Mouse (Mus musculus) lung, postnatal 0 days (tissue): ENCODE measurements around the gene Phactr1. TPM values are rescaled to one million over a fixed set of nuclear protein-coding genes. Genes with fewer than 3 reads are reported as not detected.

Source experiments
- ATAC-seq: fragments of 200-750 bp; cut with Nextera tagmentation; 2 replicates; pipeline ENCODE4 v1.8.0; 2017; ENCODE audit warnings: moderate library complexity
- DNase-seq: peaks from one replicate; pipeline ENCODE4 v3.0.0-alpha.2; 2016; ENCODE audit warnings: low spot score
- H3K27ac ChIP-seq: fragments of 300-500 bp; sonication (generic); 2 replicates; pipeline ENCODE4 v1.5.1; 2014; ENCODE audit warnings: antibody characterized with exemption, mild to moderate bottlenecking, low read length, mixed read lengths
- H3K27me3 ChIP-seq: fragments of 300-500 bp; sonication (generic); replicated peaks from 2 replicates; pipeline ENCODE4 v1.6.1; 2014; ENCODE audit warnings: low read length, mixed read lengths; ENCODE audit not compliant: insufficient read depth
- H3K36me3 ChIP-seq: fragments of 300-500 bp; sonication (generic); 2 replicates; pipeline ENCODE4 v1.6.1; 2014; ENCODE audit warnings: low read length, mixed read lengths; ENCODE audit not compliant: insufficient read depth
- H3K4me1 ChIP-seq: fragments of 300-500 bp; sonication (generic); 2 replicates; pipeline ENCODE4 v1.6.1; 2014; ENCODE audit warnings: antibody characterized with exemption, low read depth, low read length, mixed read lengths; ENCODE audit not compliant: insufficient read depth
- H3K4me2 ChIP-seq: fragments of 300-500 bp; sonication (generic); replicated peaks from 2 replicates; pipeline ENCODE4 v1.6.1; 2014; ENCODE audit warnings: low read depth, mild to moderate bottlenecking, low read length, moderate library complexity, mixed read lengths
- H3K4me3 ChIP-seq: fragments of 300-500 bp; sonication (generic); 2 replicates; pipeline ENCODE4 v1.5.1; 2014; ENCODE audit warnings: low read depth, low read length
- H3K9ac ChIP-seq: fragments of 300-500 bp; sonication (generic); replicated peaks from 2 replicates; pipeline ENCODE4 v1.6.1; 2014; ENCODE audit warnings: low read depth, mild to moderate bottlenecking
- H3K9me3 ChIP-seq: fragments of 300-500 bp; sonication (generic); 2 replicates; pipeline ENCODE4 v1.6.1; 2016; ENCODE audit warnings: low read length, mixed read lengths
- CTCF ChIP-seq: IDR thresholded peaks from 2 replicates; pipeline ENCODE4 v1.5.1; 2016; ENCODE audit warnings: antibody characterized with exemption, mild to moderate bottlenecking
- EP300 ChIP-seq: IDR thresholded peaks from 2 replicates; pipeline ENCODE4 v1.6.1; 2016; ENCODE audit warnings: antibody characterized with exemption, mild to moderate bottlenecking, control low read depth
- WGBS: fragments of 180-500 bp; shearing (Covaris S2); extraction: QIAGEN DNeasy Blood & Tissue Kit; methylation state at CpG from one replicate; pipeline ENCODE4 v1.1.7; 2014; 5-methylcytosine and 5-hydroxymethylcytosine counted together
- polyA plus RNA-seq: library from polyadenylated mRNA; unstranded; fragments of >200 nt; fragmentation: Nextera tagmentation; extraction: Ambion mirVana; gene quantifications from 2 replicates; pipeline ENCODE4 v1.2.1, GENCODE M21; 2015

The Phactr1 gene
- polyA plus RNA-seq, 1 experiment from 2014 or later = 31.4 TPM

DNA sequence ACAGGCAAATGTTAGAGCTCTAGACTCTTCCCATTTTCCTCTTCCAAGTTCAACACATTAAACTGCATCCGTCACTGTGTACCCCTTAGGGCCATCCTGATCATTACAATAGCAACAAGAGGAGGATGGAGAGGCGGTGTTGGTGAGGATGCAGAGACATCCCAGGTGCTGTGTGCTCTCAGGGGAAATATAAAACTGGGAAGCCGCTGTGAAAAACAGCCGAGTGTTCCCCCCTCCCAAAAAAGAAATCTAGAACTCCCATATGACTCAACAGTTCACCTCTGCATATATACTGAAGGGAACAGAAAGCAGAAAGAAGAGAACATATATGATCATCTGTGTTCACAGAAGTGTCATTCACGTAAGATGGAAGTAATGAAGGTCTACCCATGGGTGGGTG lies 342.6 kb downstream of the Phactr1 start:
- Histone ChIP-seq H3K4me3 (no peak overlapping the region), H3K4me2 (no peak overlapping the region), H3K36me3 (no peaks in the 10 kb centered on the region), H3K27ac (no peak overlapping the region), H3K9ac (no peak overlapping the region), H3K4me1 (no peaks in the 10 kb centered on the region), H3K27me3 (no peaks in the 10 kb centered on the region), H3K9me3 (no peaks in the 10 kb centered on the region)
- no peak for DNase-seq
- WGBS = 90% methylated on average over 5 of the region's 5 CpGs
- TF ChIP-seq EP300 = no peak
- no peak for TF ChIP-seq CTCF
- no peak for ATAC-seq

DNA sequence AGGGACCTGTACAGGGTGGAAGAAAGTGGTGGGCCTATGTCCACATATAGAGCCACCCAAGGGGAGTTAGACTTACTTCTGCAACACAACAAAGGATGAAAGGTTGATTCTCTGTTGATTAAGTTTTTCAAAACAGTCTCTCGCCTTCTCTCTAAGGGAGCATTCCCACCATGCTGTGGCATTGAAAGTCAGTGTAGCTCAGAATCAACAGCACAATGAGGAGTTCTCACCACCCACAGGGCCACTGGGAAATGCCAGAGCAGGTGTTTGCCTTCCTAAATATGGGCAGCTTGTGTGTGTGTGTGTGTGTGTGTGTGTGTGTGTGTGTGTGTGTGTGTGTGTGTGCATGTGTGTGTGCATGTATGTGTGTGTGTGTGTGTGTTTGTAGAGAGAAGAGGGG lies 347.1 kb downstream of the Phactr1 start:
- no peaks in the 10 kb centered on the region for H3K4me1 ChIP-seq
- TF ChIP-seq EP300 = no peak
- 93% methylated on average over 1 of the region's 1 CpGs for WGBS
- H3K4me2 ChIP-seq = no peak overlapping the region
- DNase-seq (no peak), ATAC-seq (no peak)
- no peak overlapping the region for H3K4me3 ChIP-seq
- H3K36me3 ChIP-seq = no peaks in the 10 kb centered on the region
- H3K9ac ChIP-seq = no peak overlapping the region
- H3K9me3 ChIP-seq = no peaks in the 10 kb centered on the region
- no peaks in the 10 kb centered on the region for H3K27me3 ChIP-seq
- no peak overlapping the region for H3K27ac ChIP-seq

DNA sequence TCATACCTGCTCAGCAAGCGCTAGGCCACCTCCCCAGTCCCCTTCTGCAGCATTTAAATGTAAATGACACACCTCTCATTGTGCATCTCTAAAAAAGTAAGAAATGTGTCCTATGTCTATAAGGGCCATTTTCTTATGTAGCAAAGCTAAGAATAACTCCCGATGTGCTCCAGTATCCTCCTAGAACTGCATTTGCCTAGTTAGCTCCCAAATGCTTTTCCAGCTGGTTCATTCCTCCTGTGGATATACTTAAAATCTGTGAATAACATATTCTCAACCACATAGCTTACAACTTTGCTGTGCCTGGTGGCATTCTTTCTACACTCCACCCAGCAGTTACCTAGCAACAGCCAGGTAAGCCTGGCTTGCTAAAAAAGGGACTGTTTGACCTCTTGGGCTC lies 349.8 kb downstream of the Phactr1 start:
- TF ChIP-seq EP300 (no peak), CTCF (no peak)
- DNase-seq = no peak
- no peak overlapping the region for H3K4me3 ChIP-seq
- 82% methylated on average over 2 of the region's 2 CpGs for WGBS
- H3K27me3 ChIP-seq = no peaks in the 10 kb centered on the region
- H3K9me3 ChIP-seq = no peaks in the 10 kb centered on the region
- no peak overlapping the region for H3K4me2 ChIP-seq
- no peaks in the 10 kb centered on the region for H3K4me1 ChIP-seq
- no peak overlapping the region for H3K9ac ChIP-seq
- no peak for ATAC-seq
- H3K36me3 ChIP-seq = no peaks in the 10 kb centered on the region
- no peak overlapping the region for H3K27ac ChIP-seq

DNA sequence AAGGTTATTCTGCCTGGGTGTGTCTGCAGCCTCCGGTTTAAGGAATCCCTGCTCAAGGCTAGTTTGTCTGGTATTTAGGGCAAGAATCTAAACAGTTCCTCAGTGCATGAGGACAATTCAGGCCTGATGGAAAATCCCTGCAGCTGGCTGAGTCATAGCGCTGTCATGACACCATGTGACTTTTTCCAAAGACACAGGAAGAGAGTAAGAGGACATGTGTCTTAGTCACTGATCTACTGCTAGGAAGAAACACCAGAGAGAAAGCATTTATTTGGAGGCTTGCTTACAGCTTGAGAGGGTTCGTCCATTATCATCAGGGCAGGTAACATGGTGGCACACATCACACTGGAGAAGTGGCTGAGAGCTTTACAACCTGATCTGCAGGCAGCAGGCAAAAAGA lies 352.0 kb downstream of the Phactr1 start:
- no peaks in the 10 kb centered on the region for H3K9me3 ChIP-seq
- H3K4me1 ChIP-seq = no peaks in the 10 kb centered on the region
- no peak overlapping the region for H3K27ac ChIP-seq
- DNase-seq (no peak), ATAC-seq (no peak)
- no peaks in the 10 kb centered on the region for H3K27me3 ChIP-seq
- no peak overlapping the region for H3K4me2 ChIP-seq
- no peak overlapping the region for H3K4me3 ChIP-seq
- TF ChIP-seq EP300 (no peak), CTCF (no peak)
- H3K9ac ChIP-seq = no peak overlapping the region
- H3K36me3 ChIP-seq = no peaks in the 10 kb centered on the region
- WGBS = 84% methylated on average over 3 of the region's 3 CpGs

- no peak for ATAC-seq
- no peak overlapping the region for H3K9ac ChIP-seq
- H3K4me3 ChIP-seq = no peak overlapping the region
- WGBS = 70% methylated on average over 6 of the region's 6 CpGs
- no peak overlapping the region for H3K4me2 ChIP-seq
- H3K9me3 ChIP-seq = no peaks in the 10 kb centered on the region
- no peaks in the 10 kb centered on the region for H3K4me1 ChIP-seq
- TF ChIP-seq CTCF = no peak
- TF ChIP-seq EP300 = no peak
- H3K36me3 ChIP-seq = no peaks in the 10 kb centered on the region; the same call in 1 of the 2 replicates
- H3K27ac ChIP-seq = no peak overlapping the region
- H3K27me3 ChIP-seq = no peaks in the 10 kb centered on the region
- DNase-seq = no peak
Measured at GRCm38 (mm10) chr13:43036510-43036909, 356.1 kb downstream of the Phactr1 start.

DNA sequence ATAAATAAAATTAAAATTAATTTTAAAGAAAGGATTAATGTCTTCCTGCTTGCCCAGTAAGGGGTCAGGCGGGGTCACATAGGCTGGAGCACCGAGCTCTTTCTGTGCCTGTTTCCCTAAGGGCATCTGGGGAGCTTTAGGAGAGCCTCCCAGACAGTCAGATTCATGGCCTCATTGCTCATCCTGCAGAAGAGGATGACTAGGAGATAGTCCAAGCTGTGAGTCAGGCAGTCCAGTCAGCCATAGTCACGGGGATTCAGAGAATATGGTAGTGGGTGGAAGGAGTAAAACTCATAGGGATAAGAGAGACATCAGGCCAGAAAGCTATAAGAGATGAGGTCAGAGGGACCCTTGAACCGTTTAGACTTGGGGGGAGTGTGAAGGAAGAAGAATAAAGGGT lies 362.3 kb downstream of the Phactr1 start:
- H3K9ac ChIP-seq = no peak overlapping the region
- TF ChIP-seq CTCF (no peak), EP300 (no peak)
- no peaks in the 10 kb centered on the region; the same call in 1 of the 2 replicates for H3K36me3 ChIP-seq
- no peak overlapping the region for H3K4me2 ChIP-seq
- WGBS = 64% methylated on average over 4 of the region's 4 CpGs
- no peak for ATAC-seq
- no peak for DNase-seq
- no peak overlapping the region for H3K4me3 ChIP-seq
- no peak overlapping the region for H3K27ac ChIP-seq
- no peaks in the 10 kb centered on the region for H3K27me3 ChIP-seq
- no peaks in the 10 kb centered on the region for H3K4me1 ChIP-seq
- no peaks in the 10 kb centered on the region for H3K9me3 ChIP-seq

- TF ChIP-seq CTCF = no peak
- no peak for TF ChIP-seq EP300
- no peak overlapping the region for H3K4me3 ChIP-seq
- ATAC-seq = no peak
- no peak for DNase-seq
- H3K9ac ChIP-seq = no peak overlapping the region
- no peaks in the 10 kb centered on the region for H3K36me3 ChIP-seq
- no peak overlapping the region for H3K4me2 ChIP-seq
- no peaks in the 10 kb centered on the region for H3K27me3 ChIP-seq
- H3K9me3 ChIP-seq = no peaks in the 10 kb centered on the region
- H3K27ac ChIP-seq = no peak overlapping the region
- 60% methylated on average over 3 of the region's 3 CpGs for WGBS
- no peaks in the 10 kb centered on the region for H3K4me1 ChIP-seq
Measured at GRCm38 (mm10) chr13:43048553-43048952, 368.1 kb downstream of the Phactr1 start.
